Mouse (Mus musculus) heart, embryonic 12.5 days (tissue): Measurements from ENCODE around the gene Fcrls. TPM values are rescaled to one million over a fixed set of nuclear protein-coding genes. Genes with fewer than 3 reads are reported as not detected.

Experiments
- ATAC-seq: fragments of 200-750 bp; cut with Nextera tagmentation; 2 replicates; pipeline ENCODE4 v1.8.0; 2017; ENCODE audit warnings: moderate TSS enrichment, moderate library complexity; ENCODE audit not compliant: insufficient number of reproducible peaks, low FRiP score
- H3K27ac ChIP-seq: fragments of 300-500 bp; sonication (generic); 2 replicates; pipeline ENCODE4 v1.5.1; 2016; ENCODE audit warnings: mild to moderate bottlenecking, moderate library complexity; ENCODE audit not compliant: poor library complexity, severe bottlenecking
- H3K27me3 ChIP-seq: fragments of 300-500 bp; sonication (generic); replicated peaks from 2 replicates; pipeline ENCODE4 v1.6.1; 2016; ENCODE audit warnings: mild to moderate bottlenecking, moderate library complexity
- H3K36me3 ChIP-seq: fragments of 300-500 bp; sonication (generic); 2 replicates; pipeline ENCODE4 v1.6.1; 2016; ENCODE audit warnings: mild to moderate bottlenecking, moderate library complexity
- H3K4me1 ChIP-seq: fragments of 300-500 bp; sonication (generic); replicated peaks from 2 replicates; pipeline ENCODE4 v1.6.1; 2016; ENCODE audit warnings: mild to moderate bottlenecking
- H3K4me2 ChIP-seq: fragments of 300-500 bp; sonication (generic); 2 replicates; pipeline ENCODE4 v1.6.1; 2016; ENCODE audit warnings: mild to moderate bottlenecking, moderate library complexity
- H3K4me3 ChIP-seq: fragments of 300-500 bp; sonication (generic); 2 replicates; pipeline ENCODE4 v1.5.1; 2016; ENCODE audit warnings: mild to moderate bottlenecking
- H3K9ac ChIP-seq: fragments of 300-500 bp; sonication (generic); 2 replicates; pipeline ENCODE4 v1.6.1; 2016; ENCODE audit warnings: mild to moderate bottlenecking, moderate library complexity
- H3K9me3 ChIP-seq: fragments of 300-500 bp; sonication (generic); replicated peaks from 2 replicates; pipeline ENCODE4 v1.6.1; 2016; ENCODE audit warnings: mild to moderate bottlenecking, moderate library complexity
- WGBS: fragments of 180-500 bp; shearing (Covaris S2); methylation state at CpG from one replicate; pipeline ENCODE4 v1.1.7; 2016; 5-methylcytosine and 5-hydroxymethylcytosine counted together
- polyA plus RNA-seq: library from polyadenylated mRNA; unstranded; fragments of >200 nt; fragmentation: Nextera tagmentation; extraction: Ambion mirVana; gene quantifications from 2 replicates; pipeline ENCODE4 v1.2.1, GENCODE M21; 2016

Gene Fcrls
- polyA plus RNA-seq = 4.3 and 4.5 TPM in 2 replicates

DNA sequence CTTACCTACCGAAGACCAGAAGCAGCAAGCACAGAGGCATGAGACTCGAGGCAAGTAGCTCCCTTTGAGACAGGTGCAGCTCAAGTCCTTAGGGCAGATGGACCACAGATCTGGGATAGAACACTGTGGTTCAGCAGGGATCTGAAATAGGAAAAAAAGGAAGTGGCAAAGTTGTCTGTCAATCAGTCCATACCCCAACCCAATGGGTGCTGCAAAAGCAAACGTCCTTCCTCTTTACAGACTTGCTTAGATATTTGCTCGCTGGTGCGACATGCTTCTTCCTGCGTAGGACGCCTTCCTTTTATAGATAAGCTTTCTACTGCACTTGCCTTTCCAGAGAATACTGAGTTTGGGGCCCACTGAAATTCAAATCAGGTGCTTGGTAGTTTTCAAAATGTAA is at the start of gene Fcrls:
Gene Fcrls, minus strand, starts transcription at position 303 of the 400 bp plus-strand sequence.
- Histone ChIP-seq H3K4me2 (no peak within 1 kb of the TSS), H3K27ac (no peak within 1 kb of the TSS), H3K36me3 (no peaks in the 10 kb centered on the region), H3K4me1 (peaks cover 35% of the 10 kb centered on the region), H3K27me3 (no peaks in the 10 kb centered on the region), H3K4me3 (no peak within 1 kb of the TSS), H3K9me3 (no peaks in the 10 kb centered on the region), H3K9ac (no peak within 1 kb of the TSS)
- no peak for ATAC-seq
- 67% methylated on average over 7 of the region's 7 CpGs for WGBS

DNA sequence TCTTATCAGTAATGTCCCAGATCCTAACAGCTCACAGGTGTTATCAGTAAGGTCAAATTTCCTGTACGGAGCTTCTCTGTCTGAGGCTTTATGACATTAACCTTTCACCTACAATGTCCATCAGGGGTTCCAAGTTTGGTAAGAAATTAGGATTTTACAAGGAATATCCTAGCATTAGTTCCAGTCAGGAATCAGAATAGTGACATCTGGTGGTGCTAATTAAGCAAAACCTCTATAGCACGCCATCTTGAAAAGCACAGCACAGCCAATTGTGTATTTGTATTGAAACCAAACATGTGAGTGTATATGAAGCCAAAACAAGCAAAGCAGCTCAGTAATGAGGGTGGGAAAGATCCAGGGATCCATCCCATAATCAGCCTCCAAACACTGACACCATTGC is 46.4 kb upstream of the Fcrls start:
- ATAC-seq = no peak
- Histone ChIP-seq H3K9me3 (no peaks in the 10 kb centered on the region), H3K27me3 (no peaks in the 10 kb centered on the region), H3K4me2 (no peak overlapping the region), H3K9ac (no peak overlapping the region), H3K4me3 (no peak overlapping the region), H3K4me1 (0 out of 2 replicates have a peak, but pooled peaks cover 4% of the 10 kb centered on the region), H3K36me3 (no peaks in the 10 kb centered on the region), H3K27ac (no peak overlapping the region)
- 65% methylated on average over 2 of the region's 2 CpGs for WGBS

DNA sequence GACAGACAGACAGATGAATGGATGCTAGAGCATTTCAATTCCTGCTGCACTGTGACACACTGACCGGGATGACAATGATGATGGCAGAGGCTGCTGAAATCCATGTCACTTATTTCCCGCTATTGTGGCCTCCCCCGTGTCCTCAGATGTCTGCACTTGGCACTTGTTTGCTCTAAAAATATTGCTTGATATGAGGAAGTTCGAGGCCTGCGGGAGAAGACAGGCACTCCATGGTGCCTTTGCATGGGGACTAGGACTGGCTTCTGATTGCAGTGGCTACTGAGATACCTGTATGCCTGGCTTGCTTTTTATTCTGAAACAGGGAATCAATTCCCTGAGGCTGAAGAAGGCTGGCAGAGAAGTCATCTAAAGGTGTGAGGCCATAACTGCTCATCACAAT is 36.4 kb upstream of the Fcrls start:
- no peaks in the 10 kb centered on the region for H3K36me3 ChIP-seq
- no peak overlapping the region for H3K27ac ChIP-seq
- no peak for ATAC-seq
- no peaks in the 10 kb centered on the region for H3K4me1 ChIP-seq
- WGBS = 61% methylated on average over 5 of the region's 5 CpGs
- no peaks in the 10 kb centered on the region for H3K9me3 ChIP-seq
- no peak overlapping the region for H3K4me3 ChIP-seq
- no peak overlapping the region for H3K4me2 ChIP-seq
- no peak overlapping the region for H3K9ac ChIP-seq
- H3K27me3 ChIP-seq = no peaks in the 10 kb centered on the region

DNA sequence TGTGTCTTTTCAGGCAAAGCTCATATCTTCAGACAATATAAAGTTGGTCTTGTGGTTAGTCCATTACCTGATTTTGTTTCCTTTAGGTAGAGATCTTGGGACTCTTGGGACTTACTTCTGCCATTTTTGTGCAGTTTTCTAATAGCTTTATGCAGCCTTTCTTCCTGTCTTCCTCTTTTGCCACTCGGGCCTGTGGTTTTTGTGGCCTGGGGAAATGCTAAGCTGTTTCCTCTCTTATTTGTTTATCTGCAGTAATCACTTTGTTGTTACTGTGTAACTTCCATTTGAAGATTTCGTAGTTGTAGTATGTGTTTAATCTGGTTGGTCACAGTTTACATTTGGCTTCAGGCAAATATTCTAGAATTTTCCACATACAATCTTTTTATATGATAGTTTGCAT is 10.8 kb upstream of the Fcrls start:
- no peaks in the 10 kb centered on the region for H3K4me1 ChIP-seq
- H3K36me3 ChIP-seq = no peaks in the 10 kb centered on the region
- WGBS = 61% methylated on average over 2 of the region's 2 CpGs
- no peak overlapping the region for H3K4me3 ChIP-seq
- no peak for ATAC-seq
- no peak overlapping the region for H3K4me2 ChIP-seq
- H3K9ac ChIP-seq = no peak overlapping the region
- no peaks in the 10 kb centered on the region for H3K9me3 ChIP-seq
- no peak overlapping the region for H3K27ac ChIP-seq
- no peaks in the 10 kb centered on the region for H3K27me3 ChIP-seq

DNA sequence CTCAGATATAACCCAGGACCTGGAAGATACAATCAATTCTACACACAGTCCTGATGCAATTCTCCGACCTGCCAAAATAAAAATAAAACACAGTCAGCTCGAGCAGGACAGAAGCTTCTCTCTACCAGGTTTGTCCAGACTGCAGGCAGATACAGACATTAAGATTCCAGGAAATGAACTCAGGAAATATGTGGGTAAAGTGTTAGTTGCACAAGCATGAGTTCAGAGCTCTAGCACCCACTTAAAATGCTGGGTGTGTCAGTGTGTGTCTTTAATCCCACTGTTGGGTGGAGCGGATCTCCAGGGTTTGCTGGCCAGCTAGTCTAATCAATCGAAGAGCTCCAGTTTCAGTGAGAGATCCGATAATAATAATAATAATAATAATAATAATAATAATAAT is 3.0 kb upstream of the Fcrls start:
- no peaks in the 10 kb centered on the region for H3K9me3 ChIP-seq
- no peak overlapping the region for H3K4me2 ChIP-seq
- no peak overlapping the region for H3K27ac ChIP-seq
- H3K4me3 ChIP-seq = no peak overlapping the region
- H3K9ac ChIP-seq = no peak overlapping the region
- H3K36me3 ChIP-seq = no peaks in the 10 kb centered on the region
- WGBS = 62% methylated on average over 5 of the region's 5 CpGs
- peaks cover 14% of the 10 kb centered on the region for H3K4me1 ChIP-seq
- no peak for ATAC-seq
- H3K27me3 ChIP-seq = no peaks in the 10 kb centered on the region

DNA sequence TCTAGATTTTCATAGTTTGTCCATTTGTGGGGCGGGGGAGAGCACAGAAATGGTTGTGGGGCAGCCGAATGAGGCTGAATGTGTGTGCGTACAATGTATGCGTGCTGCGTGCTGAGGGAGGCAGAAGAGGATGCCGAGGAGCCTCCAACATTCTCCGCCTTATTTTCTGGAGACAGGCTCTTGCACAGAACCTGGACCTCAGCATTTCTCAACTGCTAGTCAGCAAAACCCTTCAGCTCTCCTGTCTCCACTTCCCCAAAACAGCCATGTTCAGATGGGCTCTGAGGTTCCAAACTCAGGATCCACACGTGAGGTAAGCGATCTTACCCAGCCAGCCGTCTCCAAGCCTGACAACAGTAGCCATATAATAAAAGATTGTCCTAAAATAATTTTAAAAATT is 8.3 kb downstream of the Fcrls start:
- no peaks in the 10 kb centered on the region for H3K36me3 ChIP-seq
- no peak for ATAC-seq
- H3K4me3 ChIP-seq = no peak overlapping the region
- H3K9ac ChIP-seq = no peak overlapping the region
- no peak overlapping the region for H3K4me2 ChIP-seq
- H3K27me3 ChIP-seq = no peaks in the 10 kb centered on the region
- 85% methylated on average over 10 of the region's 10 CpGs for WGBS
- peaks cover 21% of the 10 kb centered on the region for H3K4me1 ChIP-seq
- H3K27ac ChIP-seq = no peak overlapping the region
- H3K9me3 ChIP-seq = peaks cover 3% of the 10 kb centered on the region; the same call in 1 of the 2 replicates

DNA sequence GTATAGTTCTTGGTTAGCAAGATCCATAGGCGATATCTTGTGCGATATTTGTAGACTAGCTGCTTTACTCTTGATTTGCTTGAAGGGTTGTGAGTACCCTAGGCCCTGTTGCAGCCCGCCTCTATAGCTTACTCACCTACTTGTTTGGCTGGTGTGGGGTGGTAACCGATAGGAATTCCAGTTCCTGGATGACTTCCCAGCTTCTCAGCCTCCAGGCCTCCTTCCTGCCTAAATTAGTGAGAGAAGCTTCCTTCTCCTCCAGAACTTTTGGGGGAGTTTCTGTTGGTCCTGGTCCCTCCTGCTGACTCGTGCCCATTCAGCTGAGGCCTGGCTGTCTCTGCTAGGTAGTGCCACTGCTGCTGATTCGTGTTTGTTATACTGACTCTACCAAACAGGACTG is 14.0 kb downstream of the Fcrls start:
- WGBS = 80% methylated on average over 6 of the region's 6 CpGs
- no peak overlapping the region for H3K4me3 ChIP-seq
- H3K36me3 ChIP-seq = no peaks in the 10 kb centered on the region
- no peak overlapping the region for H3K4me2 ChIP-seq
- no peak overlapping the region for H3K27ac ChIP-seq
- H3K4me1 ChIP-seq = peaks cover 10% of the 10 kb centered on the region
- ATAC-seq = no peak
- no peak overlapping the region for H3K9ac ChIP-seq
- no peaks in the 10 kb centered on the region for H3K27me3 ChIP-seq
- peaks cover 3% of the 10 kb centered on the region; the same call in 1 of the 2 replicates for H3K9me3 ChIP-seq

DNA sequence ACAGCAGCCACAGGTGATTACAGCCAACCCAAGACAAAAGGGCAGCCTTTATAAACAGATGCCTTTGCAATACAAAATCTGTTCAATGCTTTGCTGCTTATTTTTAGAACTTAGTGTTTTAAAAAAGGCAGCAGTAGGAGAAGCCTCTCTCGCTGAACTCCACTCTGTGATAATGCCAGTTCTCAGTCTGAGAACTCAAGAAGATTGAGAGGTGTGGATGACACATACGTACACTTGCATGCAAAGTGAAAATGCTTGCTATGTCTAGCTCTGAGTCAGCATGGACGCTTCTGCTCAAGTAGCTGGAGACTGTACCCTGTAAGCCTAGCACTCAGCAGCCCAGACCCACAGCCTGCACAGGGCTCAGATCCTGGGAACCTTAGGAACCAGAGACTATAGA is 16.2 kb downstream of the Fcrls start:
- Histone ChIP-seq H3K4me1 (peaks cover 10% of the 10 kb centered on the region), H3K9me3 (0 out of 2 replicates have a peak, but pooled peaks cover under 1% of the 10 kb centered on the region), H3K27me3 (no peaks in the 10 kb centered on the region), H3K4me3 (no peak overlapping the region), H3K27ac (no peak overlapping the region), H3K9ac (no peak overlapping the region), H3K36me3 (no peaks in the 10 kb centered on the region), H3K4me2 (peak overlapping the region; percentile 7; the same call in 1 of the 2 replicates)
- ATAC-seq = no peak; the same call in 1 of the 2 replicates
- 19% methylated on average over 3 of the region's 3 CpGs for WGBS

DNA sequence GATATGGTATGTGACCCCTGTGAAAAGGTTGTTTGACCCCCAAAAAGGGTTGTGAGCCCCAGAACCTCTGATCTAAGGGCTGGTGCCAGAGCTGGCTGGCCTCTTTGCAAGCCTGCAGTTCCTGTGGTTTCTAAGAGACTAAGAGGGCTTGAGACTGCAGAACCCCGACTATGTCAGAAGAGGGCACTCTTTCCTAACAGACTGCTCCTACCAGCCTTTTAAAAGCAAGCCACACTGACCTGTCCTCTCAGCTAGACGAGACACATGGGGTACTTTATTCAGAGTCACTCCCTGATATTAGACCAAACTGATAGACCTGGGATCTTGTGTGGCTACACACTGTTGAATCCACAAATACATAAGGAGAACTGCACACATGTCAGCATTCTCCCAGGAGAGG is 19.9 kb downstream of the Fcrls start:
- no peak for ATAC-seq
- WGBS = 3% methylated on average over 2 of the region's 2 CpGs
- H3K4me2 ChIP-seq = no peak overlapping the region

DNA sequence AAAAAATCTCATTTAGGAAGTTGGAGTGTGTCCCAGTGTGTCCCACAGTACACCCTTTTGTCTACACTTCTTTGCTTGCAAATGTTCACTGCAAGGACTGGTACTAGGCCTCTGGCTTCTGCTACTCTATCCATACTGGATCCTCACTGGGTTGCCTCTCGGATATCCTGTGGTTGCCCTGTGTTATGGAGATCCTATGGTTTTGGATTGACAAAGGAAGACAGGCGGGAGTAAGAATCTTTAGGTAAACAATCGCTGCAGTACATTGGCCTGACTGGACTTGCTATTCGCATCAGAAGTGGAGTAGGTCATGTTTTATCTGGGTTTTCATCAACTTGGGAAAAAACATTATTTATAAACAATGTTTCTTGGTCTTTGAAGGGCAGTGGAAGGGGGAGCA is 22.6 kb downstream of the Fcrls start:
- ATAC-seq = no peak
- H3K36me3 ChIP-seq = no peaks in the 10 kb centered on the region
- no peak overlapping the region for H3K9ac ChIP-seq

More for the DNA sequence above, 19.9 kb downstream of the Fcrls start:
- H3K4me3 ChIP-seq = no peak overlapping the region
- no peaks in the 10 kb centered on the region for H3K27me3 ChIP-seq
- H3K9ac ChIP-seq = no peak overlapping the region
- H3K9me3 ChIP-seq = no peaks in the 10 kb centered on the region
- H3K4me1 ChIP-seq = peaks cover 6% of the 10 kb centered on the region
- no peak overlapping the region for H3K27ac ChIP-seq
- no peaks in the 10 kb centered on the region for H3K36me3 ChIP-seq

DNA sequence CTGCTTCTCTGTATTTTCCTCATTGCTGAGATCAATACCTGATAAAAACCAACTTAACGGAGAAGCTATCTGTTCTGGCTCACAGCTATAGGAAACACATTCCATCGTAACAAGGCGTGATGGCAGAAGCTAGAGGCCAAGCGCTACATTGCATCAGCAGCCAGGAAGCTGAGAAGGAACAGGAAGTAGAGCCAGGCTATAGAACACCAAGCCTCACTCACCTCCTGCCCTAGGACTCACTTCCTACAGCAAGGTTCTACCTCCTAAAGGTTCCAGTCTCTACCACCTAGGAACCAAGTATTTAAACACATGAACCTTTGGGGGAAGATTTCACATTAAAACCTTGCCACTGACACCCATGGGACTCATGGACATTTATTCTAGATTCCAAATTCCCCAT is 39.9 kb downstream of the Fcrls start:
- H3K36me3 ChIP-seq = no peaks in the 10 kb centered on the region
- H3K27ac ChIP-seq = no peak overlapping the region
- H3K27me3 ChIP-seq = 0 out of 2 replicates have a peak, but pooled peaks cover 4% of the 10 kb centered on the region
- 56% methylated on average over 4 of the region's 4 CpGs for WGBS
- H3K4me1 ChIP-seq = no peaks in the 10 kb centered on the region
- H3K4me2 ChIP-seq = no peak overlapping the region
- H3K4me3 ChIP-seq = no peak overlapping the region
- H3K9ac ChIP-seq = no peak overlapping the region
- no peaks in the 10 kb centered on the region for H3K9me3 ChIP-seq
- no peak for ATAC-seq

More for the DNA sequence above, 22.6 kb downstream of the Fcrls start:
- Histone ChIP-seq H3K27ac (no peak overlapping the region), H3K4me3 (no peak overlapping the region), H3K9me3 (no peaks in the 10 kb centered on the region), H3K27me3 (no peaks in the 10 kb centered on the region), H3K4me2 (no peak overlapping the region), H3K4me1 (no peaks in the 10 kb centered on the region)
- 73% methylated on average over 4 of the region's 4 CpGs for WGBS

DNA sequence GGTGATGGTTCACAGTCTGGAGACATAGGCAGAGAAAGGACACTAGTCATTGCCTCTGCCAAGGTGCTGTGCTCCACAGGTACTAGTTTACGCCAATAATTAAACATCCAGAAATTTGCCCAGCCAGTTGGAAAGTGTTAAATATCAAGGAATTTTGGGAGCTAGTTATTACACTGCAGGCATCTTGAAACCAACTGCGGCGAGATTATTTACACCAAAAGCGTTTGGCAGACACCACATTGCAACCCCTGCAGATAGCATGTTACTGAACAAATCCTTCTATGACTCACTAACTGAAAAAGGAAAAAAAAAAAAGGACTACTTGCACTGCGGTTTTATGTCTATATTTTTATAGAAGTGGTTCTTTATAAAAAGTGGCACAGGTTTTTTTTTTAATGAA is 41.2 kb downstream of the Fcrls start:
- no peak overlapping the region for H3K9ac ChIP-seq
- ATAC-seq = no peak
- H3K9me3 ChIP-seq = no peaks in the 10 kb centered on the region
- H3K27me3 ChIP-seq = 0 out of 2 replicates have a peak, but pooled peaks cover 4% of the 10 kb centered on the region
- no peak overlapping the region for H3K27ac ChIP-seq
- H3K4me2 ChIP-seq = no peak overlapping the region
- no peak overlapping the region for H3K4me3 ChIP-seq
- WGBS = 81% methylated on average over 5 of the region's 5 CpGs
- no peaks in the 10 kb centered on the region for H3K4me1 ChIP-seq
- no peaks in the 10 kb centered on the region for H3K36me3 ChIP-seq
